Mouse (Mus musculus): ENCODE measurements around the gene Calhm2. TPM values are rescaled to one million over a fixed set of nuclear protein-coding genes. Genes with fewer than 3 reads are reported as not detected.

The Calhm2 gene
- polyA plus RNA-seq, 1 experiment, result not detected

GRCm38 (mm10) chr19:47163176-47163744 lies 25.2 kb upstream of the Calhm2 start:
- TF ChIP-seq GATA1 (IDR thresholded peaks at IDR 0.05; ENCODE audit: low read length), result no peak

GRCm38 (mm10) chr19:47161669-47162068 lies 23.6 kb upstream of the Calhm2 start:
- no peak for TF ChIP-seq GATA1 (IDR thresholded peaks at IDR 0.05; ENCODE audit: low read length)

GRCm38 (mm10) chr19:47157664-47158063 lies 19.6 kb upstream of the Calhm2 start, which contains the start of gene Calhm3:
Gene Calhm3 (minus strand): TSS chr19:47157764.
- TF ChIP-seq GATA1 (IDR thresholded peaks at IDR 0.05; ENCODE audit: low read length), result no peak

GRCm38 (mm10) chr19:47153767-47154166 lies 15.7 kb upstream of the Calhm2 start:
- no peak for TF ChIP-seq GATA1 (IDR thresholded peaks at IDR 0.05; ENCODE audit: low read length)

- no peak for TF ChIP-seq GATA1 (IDR thresholded peaks at IDR 0.05; ENCODE audit: low read length)
These were observed 13.9 kb upstream of the Calhm2 start for GRCm38 (mm10) chr19:47152062-47152369.

- TF ChIP-seq GATA1 (IDR thresholded peaks at IDR 0.05; ENCODE audit: low read length), result no peak
These were observed 13.4 kb upstream of the Calhm2 start for GRCm38 (mm10) chr19:47151332-47152061.

- TF ChIP-seq GATA1 (IDR thresholded peaks at IDR 0.05; ENCODE audit: low read length), result no peak
These were observed 11.8 kb upstream of the Calhm2 start for GRCm38 (mm10) chr19:47149854-47150253.

- no peak for TF ChIP-seq GATA1 (IDR thresholded peaks at IDR 0.05; ENCODE audit: low read length)
These were observed 10.3 kb upstream of the Calhm2 start for GRCm38 (mm10) chr19:47148267-47148847.

GRCm38 (mm10) chr19:47144154-47144553 lies 6.1 kb upstream of the Calhm2 start, which contains the start of gene Calhm1:
Gene Calhm1 (minus strand): TSS chr19:47144254.
- no peak for TF ChIP-seq GATA1 (IDR thresholded peaks at IDR 0.05; ENCODE audit: low read length)

GRCm38 (mm10) chr19:47142438-47142837 lies 4.3 kb upstream of the Calhm2 start:
- TF ChIP-seq GATA1 (IDR thresholded peaks at IDR 0.05; ENCODE audit: low read length), result no peak

- TF ChIP-seq GATA1 (IDR thresholded peaks at IDR 0.05; ENCODE audit: low read length), result no peak
These were observed 978 bp downstream of the Calhm2 start for GRCm38 (mm10) chr19:47137051-47137581.

- no peak for TF ChIP-seq GATA1 (IDR thresholded peaks at IDR 0.05; ENCODE audit: low read length)
These were observed 1.9 kb downstream of the Calhm2 start for GRCm38 (mm10) chr19:47136170-47136569.

GRCm38 (mm10) chr19:47135568-47135967 lies 2.5 kb downstream of the Calhm2 start:
- no peak for TF ChIP-seq GATA1 (IDR thresholded peaks at IDR 0.05; ENCODE audit: low read length)

GRCm38 (mm10) chr19:47133161-47133560 lies 4.9 kb downstream of the Calhm2 start:
- TF ChIP-seq GATA1 (IDR thresholded peaks at IDR 0.05; ENCODE audit: low read length), result no peak

GRCm38 (mm10) chr19:47130551-47131125 lies 7.5 kb downstream of the Calhm2 start:
- no peak for TF ChIP-seq GATA1 (IDR thresholded peaks at IDR 0.05; ENCODE audit: low read length)

GRCm38 (mm10) chr19:47128835-47129234 lies 9.3 kb downstream of the Calhm2 start:
- no peak for TF ChIP-seq GATA1 (IDR thresholded peaks at IDR 0.05; ENCODE audit: low read length)
